Mouse (Mus musculus) lung, postnatal 0 days (tissue): ENCODE measurements around the gene Il23r.
"Not testable (repeated sequence)": the region's sequence is repeated elsewhere in the genome, so short reads cannot be mapped to it uniquely, and the experiment has no call there.

ENCODE experiments used
- CTCF ChIP-seq: IDR thresholded peaks from 2 replicates; pipeline ENCODE4 v1.5.1; 2016; ENCODE audit warnings: antibody characterized with exemption, mild to moderate bottlenecking
- EP300 ChIP-seq: IDR thresholded peaks from 2 replicates; pipeline ENCODE4 v1.6.1; 2016; ENCODE audit warnings: antibody characterized with exemption, mild to moderate bottlenecking, control low read depth

DNA sequence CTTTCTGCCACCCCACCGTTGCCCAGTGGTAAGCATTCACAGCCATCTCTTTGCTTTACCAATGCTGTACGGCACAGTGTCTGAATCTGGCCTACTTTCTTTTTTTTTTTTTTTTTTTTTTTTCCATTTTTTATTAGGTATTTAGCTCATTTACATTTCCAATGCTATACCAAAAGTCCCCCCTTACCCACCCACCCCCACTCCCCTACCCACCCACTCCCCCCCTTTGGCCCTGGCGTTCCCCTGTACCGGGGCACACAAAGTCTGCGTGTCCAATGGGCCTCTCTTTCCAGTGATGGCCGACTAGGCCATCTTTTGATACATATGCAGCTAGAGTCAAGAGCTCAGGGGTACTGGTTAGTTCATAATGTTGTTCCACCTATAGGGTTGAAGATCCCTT is 10.3 kb upstream of the Il23r start:
- TF ChIP-seq EP300, CTCF: not testable (repeated sequence)
